19 mouse cellular contexts compared by ENCODE assay signal in genomic region chr1:76975077-76975945, GRCm38 (mm10).
DNase-seq lines count a peak whose midpoint lies in the region; ATAC-seq and TF ChIP-seq lines count a peak whose summit lies in the region.
"Had no signal": no experiment of that assay in that cellular context is flagged by ENCODE, and none has a peak within 500 bp of the region (broad histone marks: within the 10 kb centered on the region; RNA-seq: fewer than 3 reads in every experiment).

No protein-coding gene starts in this region.

- intact Hi-C loops in heart, postnatal 25 days (cut with DNase I): no loop called here
- intact Hi-C loops in left cerebral cortex, adult 2 months (cut with DNase I): no loop called here
- intact Hi-C loops in left cerebral cortex, postnatal 25 days (cut with DNase I): no loop called here

- H3K4me2 ChIP-seq in heart, embryonic 11.5 days: no peak overlapping the region
- 0 out of 2 replicates have a peak overlapping the region, but pooled peaks have one; percentile 20 for H3K4me2 ChIP-seq in lung, embryonic 14.5 days
- H3K4me2 ChIP-seq: embryonic facial prominence, embryonic 13.5 days; hindbrain, embryonic 13.5 days; liver, embryonic 15.5 days had no signal

- no peak for DNase-seq in heart, postnatal 25 days (ENCODE audit: low spot score)
- DNase-seq in lung, embryonic 14.5 days: peak; percentile 90
- no peak for DNase-seq in lung, postnatal 25 days (ENCODE audit: low spot score)
- no peak for DNase-seq in testis, postnatal 10 days (ENCODE audit: low spot score)
- DNase-seq in left cerebral cortex, adult 2 months (ENCODE audit: extremely low spot score in 1 of 2, low spot score in 2 of 2): no peak
- DNase-seq in left cerebral cortex, postnatal 25 days (ENCODE audit: low spot score in 2 of 2): no peak
- DNase-seq: adrenal gland, adult 8-10 months; cerebellum, adult 11 months; cerebellum, postnatal 14 days; gastrocnemius, postnatal 14 days; right cerebral cortex, postnatal 4 days had no signal

- TF ChIP-seq POLR2A in testis, adult 2 months (IDR thresholded peaks at IDR 0.05; ENCODE audit: control insufficient read depth, low read depth, low read length): no peak

- no peaks in the 10 kb centered on the region for H3K36me3 ChIP-seq in heart, embryonic 11.5 days (ENCODE audit: control insufficient read depth, insufficient read depth, low read length)
- no peaks in the 10 kb centered on the region for H3K36me3 ChIP-seq in lung, embryonic 14.5 days (ENCODE audit: insufficient read depth)
- no peaks in the 10 kb centered on the region for H3K36me3 ChIP-seq in testis, adult 2 months (ENCODE audit: control insufficient read depth, insufficient read depth, low read length)
- H3K36me3 ChIP-seq: embryonic facial prominence, embryonic 13.5 days; hindbrain, embryonic 13.5 days; liver, embryonic 15.5 days had no signal

- WGBS in heart, embryonic 11.5 days (ENCODE audit: insufficient replicate concordance): 53% methylated on average over 12 of the region's 12 CpGs
- 23% methylated on average over 12 of the region's 12 CpGs for WGBS in lung, embryonic 14.5 days

- H3K9ac ChIP-seq in heart, embryonic 11.5 days (ENCODE audit: low read depth, low read length): no peak overlapping the region
- no peak overlapping the region for H3K9ac ChIP-seq in lung, embryonic 14.5 days
- H3K9ac ChIP-seq: embryonic facial prominence, embryonic 13.5 days; hindbrain, embryonic 13.5 days; liver, embryonic 15.5 days had no signal

- H3K27ac ChIP-seq in heart, embryonic 11.5 days (ENCODE audit: low read depth, low read length): peak overlapping the region; percentile 35; the same call in 1 of the 2 replicates
- peak overlapping the region; percentile 58; the same call in 1 of the 2 replicates for H3K27ac ChIP-seq in lung, embryonic 14.5 days (ENCODE audit: low read depth)
- no peak overlapping the region for H3K27ac ChIP-seq in testis, adult 2 months (ENCODE audit: control insufficient read depth, insufficient read depth, low read depth, low read length)
- no peak overlapping the region for H3K27ac ChIP-seq in left cerebral cortex, adult 2 months
- H3K27ac ChIP-seq: embryonic facial prominence, embryonic 13.5 days; hindbrain, embryonic 13.5 days; kidney, postnatal 0 days; layer of hippocampus, adult 2 months; liver, embryonic 15.5 days had no signal

- no peak overlapping the region for H3K4me3 ChIP-seq in heart, embryonic 11.5 days (ENCODE audit: low read depth, low read length)
- H3K4me3 ChIP-seq in lung, embryonic 14.5 days (ENCODE audit: low read depth, low read length): no peak overlapping the region
- H3K4me3 ChIP-seq in testis, adult 2 months (ENCODE audit: control insufficient read depth, low read depth, low read length): peak overlapping the region; percentile 37; the same call in 1 of the 2 replicates
- H3K4me3 ChIP-seq in left cerebral cortex, adult 2 months: no peak overlapping the region
- H3K4me3 ChIP-seq: embryonic facial prominence, embryonic 13.5 days; hindbrain, embryonic 13.5 days; layer of hippocampus, adult 2 months; liver, embryonic 15.5 days had no signal

- H3K9me3 ChIP-seq in heart, embryonic 11.5 days (replicated peaks; ENCODE audit: control insufficient read depth, low read length): no peaks in the 10 kb centered on the region
- no peaks in the 10 kb centered on the region for H3K9me3 ChIP-seq in lung, embryonic 14.5 days (ENCODE audit: low read depth, low read length)
- H3K9me3 ChIP-seq: embryonic facial prominence, embryonic 13.5 days; hindbrain, embryonic 13.5 days; liver, embryonic 15.5 days had no signal

- H3K4me1 ChIP-seq in heart, embryonic 11.5 days (ENCODE audit: control insufficient read depth, insufficient read depth, low read length): peaks cover 12% of the 10 kb centered on the region
- H3K4me1 ChIP-seq in lung, embryonic 14.5 days (ENCODE audit: insufficient read depth): peaks cover 19% of the 10 kb centered on the region
- H3K4me1 ChIP-seq in testis, adult 2 months (ENCODE audit: control insufficient read depth, insufficient read depth, low read length): peaks cover 2% of the 10 kb centered on the region
- H3K4me1 ChIP-seq: liver, embryonic 15.5 days had no signal

- 0 out of 2 replicates have a peak, but pooled peaks have one; percentile 25 for TF ChIP-seq CTCF in lung, embryonic 14.5 days (IDR thresholded peaks at IDR 0.05; ENCODE audit: low read depth)
- TF ChIP-seq CTCF in testis, adult 2 months (IDR thresholded peaks at IDR 0.05; ENCODE audit: control insufficient read depth, insufficient read depth, insufficient replicate concordance, low read depth, low read length): no peak
- no peak for TF ChIP-seq CTCF in left cerebral cortex, adult 2 months (IDR thresholded peaks at IDR 0.05)

- ATAC-seq in heart, embryonic 11.5 days (replicated peaks; ENCODE audit: insufficient number of reproducible peaks, low FRiP score, low TSS enrichment): no peak
- peak; percentile 89 for ATAC-seq in lung, embryonic 14.5 days (ENCODE audit: insufficient read depth)
- ATAC-seq: intestine, postnatal 0 days had no signal

- H3K27me3 ChIP-seq in heart, embryonic 11.5 days (ENCODE audit: control insufficient read depth, insufficient read depth, low read length): no peaks in the 10 kb centered on the region
- H3K27me3 ChIP-seq in lung, embryonic 14.5 days (ENCODE audit: insufficient read depth, low read length): no peaks in the 10 kb centered on the region
- H3K27me3 ChIP-seq in testis, adult 2 months (ENCODE audit: control insufficient read depth, insufficient read depth, low read length): no peaks in the 10 kb centered on the region
- H3K27me3 ChIP-seq: embryonic facial prominence, embryonic 13.5 days; hindbrain, embryonic 13.5 days; liver, embryonic 15.5 days had no signal

Comparison
In these comparisons a context has a peak if more than half of its experiments do, and no peak if none do; other contexts are left out.
1. H3K27ac ChIP-seq: peak in heart, embryonic 11.5 days (single experiment) and lung, embryonic 14.5 days (single experiment); none in testis, adult 2 months (single experiment) and left cerebral cortex, adult 2 months (single experiment).